Mouse (Mus musculus) adrenal gland, adult 8-10 months (tissue): ENCODE measurements at regions not wholly inside any gene's neighbourhood (a gene's known extent, or its start where the extent isn't known, plus 50 kb on each side); places are given as distances from the start of the nearest gene placed in this dataset.

Experiments
- DNase-seq: peaks from one replicate; pipeline ENCODE4 v3.0.0; 2022

DNA sequence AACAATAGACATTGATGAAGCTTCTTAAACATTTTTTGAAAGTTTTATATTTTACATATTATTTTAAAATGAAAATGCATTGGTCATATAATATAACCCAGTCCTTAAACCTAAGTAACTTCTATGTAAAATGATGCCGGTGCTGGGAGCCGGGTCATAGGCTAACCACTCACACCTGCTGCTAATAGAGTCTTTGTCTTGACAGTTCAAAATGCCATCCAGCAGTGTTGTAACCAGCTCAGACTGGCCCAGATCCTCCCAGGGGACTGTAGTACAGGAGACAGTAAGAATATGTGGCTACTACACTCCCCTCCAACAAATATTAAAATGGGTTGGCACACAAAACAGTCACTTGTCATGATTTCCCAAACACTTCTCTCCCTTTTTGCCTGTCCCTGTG, 693.6 kb downstream of the 1700064H15Rik start:
- no peak for DNase-seq

- DNase-seq = no peak
Observed at GRCm38 (mm10) chr3:18937333-18938122, 690.9 kb downstream of the 1700064H15Rik start.

DNA sequence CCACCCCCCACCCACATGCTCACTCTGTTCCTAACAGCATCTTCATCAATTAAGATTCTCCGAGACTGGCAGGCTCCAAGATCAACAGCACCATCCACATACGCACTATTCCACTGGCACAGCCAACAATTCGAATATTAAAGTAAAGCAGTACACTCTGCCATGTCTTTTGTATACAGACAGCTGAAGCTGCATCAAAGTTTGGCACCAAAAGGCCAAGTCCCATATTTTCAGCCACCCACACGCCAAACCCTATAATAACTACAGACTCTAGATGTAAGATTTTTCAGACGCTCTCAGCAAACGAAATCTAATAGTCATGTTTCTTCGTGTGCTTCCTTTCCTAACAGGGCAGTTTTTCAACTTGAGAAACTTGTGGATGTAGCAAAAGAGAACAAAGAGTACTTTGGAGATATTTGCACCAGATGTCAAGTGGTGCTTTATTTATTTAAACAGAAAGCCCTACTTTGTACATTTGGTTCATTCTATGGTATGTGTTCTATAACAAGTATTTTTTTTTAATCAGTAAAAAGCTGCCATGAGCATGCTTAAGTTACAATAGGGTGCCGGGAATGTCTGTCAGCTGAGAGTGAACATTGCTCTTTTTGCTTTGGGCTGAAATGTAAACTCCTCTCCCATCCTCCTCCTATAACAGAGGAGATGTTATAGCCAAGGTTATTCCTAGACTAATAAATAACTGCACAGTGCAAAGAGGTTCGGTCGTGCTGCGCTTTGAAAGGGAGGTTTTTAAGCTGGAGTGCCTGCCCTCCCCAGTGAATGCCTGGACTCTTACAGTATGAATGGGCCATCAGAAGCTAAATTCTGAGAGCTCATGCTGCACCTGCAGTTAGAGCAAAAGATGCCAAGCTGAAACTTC, 686.9 kb downstream of the 1700064H15Rik start:
- no peak for DNase-seq

GRCm38 (mm10) chr3:18960341-18960740, 668.1 kb downstream of the 1700064H15Rik start:
- no peak for DNase-seq

DNA sequence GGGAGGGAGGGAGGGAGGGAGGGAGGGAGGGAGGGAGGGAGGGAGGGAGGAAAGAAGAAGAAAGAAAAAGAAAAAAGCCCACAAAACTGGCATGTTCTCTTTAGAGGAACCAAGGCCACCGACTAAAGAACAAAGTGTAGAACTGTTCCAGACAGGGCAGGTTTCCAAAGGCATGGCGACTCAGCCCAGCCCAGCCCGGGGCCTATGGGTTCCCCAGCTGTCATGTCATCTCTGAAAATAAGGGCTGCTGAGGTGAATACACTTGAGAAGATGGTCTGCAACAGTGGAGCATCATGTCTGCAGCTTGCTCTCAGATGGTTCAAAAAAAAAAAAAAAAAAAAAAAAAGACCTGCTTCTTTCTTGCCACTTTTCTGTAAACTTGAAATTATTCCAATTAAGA, 639.8 kb downstream of the 1700064H15Rik start:
- no peak for DNase-seq

DNA sequence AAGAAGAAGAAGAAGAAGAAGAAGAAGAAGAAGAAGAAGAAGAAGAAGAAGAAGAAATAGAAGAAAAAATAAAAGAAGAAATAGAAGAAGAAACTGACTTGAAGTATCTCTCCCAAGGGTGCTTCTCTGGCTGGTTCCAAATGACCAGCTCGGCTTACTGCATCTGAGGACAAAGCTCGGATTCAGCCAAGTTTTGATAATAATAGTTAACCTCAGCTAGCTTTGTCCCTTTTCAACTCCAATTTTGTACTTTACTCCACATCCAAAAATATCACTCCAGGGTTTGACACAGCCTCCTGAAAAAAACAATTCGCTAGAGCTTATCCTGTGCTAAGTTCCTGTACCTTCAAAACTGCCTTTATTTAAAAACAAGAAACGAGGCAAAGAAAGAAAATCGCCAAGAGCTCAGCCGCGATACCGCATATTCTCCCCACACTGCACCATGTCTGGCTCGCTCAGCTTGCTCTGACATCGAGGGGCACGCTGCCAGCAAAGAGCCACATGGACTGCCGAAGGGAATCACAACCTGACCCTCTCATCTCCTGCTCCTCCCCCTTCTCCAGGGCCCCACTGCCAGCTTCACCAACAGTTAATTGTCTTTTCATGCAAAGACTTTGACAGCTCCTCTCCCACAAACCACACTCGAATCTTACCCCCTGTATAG, 638.8 kb downstream of the 1700064H15Rik start:
- DNase-seq = no peak

- no peak for DNase-seq
Observed at GRCm38 (mm10) chr3:19000179-19000578, 628.3 kb downstream of the 1700064H15Rik start.

DNA sequence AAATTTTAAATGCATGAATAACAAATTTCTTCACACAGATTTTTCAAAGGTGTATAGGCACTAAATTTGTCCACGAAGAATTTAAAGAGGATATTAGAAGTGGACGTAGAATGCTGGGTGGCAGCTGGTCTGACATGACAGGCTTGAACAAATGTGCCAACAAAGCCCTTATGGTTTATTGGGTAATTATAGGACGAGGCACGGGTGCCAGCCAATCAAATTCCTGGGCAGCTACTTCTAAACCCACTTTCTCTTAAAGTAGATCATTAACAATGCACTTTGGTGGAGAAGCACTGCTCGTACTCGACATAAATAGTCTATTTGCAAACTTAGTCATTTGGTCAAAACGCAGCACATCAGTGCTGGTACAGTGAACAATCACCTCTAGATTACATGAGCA, 626.4 kb downstream of the 1700064H15Rik start:
- no peak for DNase-seq

DNA sequence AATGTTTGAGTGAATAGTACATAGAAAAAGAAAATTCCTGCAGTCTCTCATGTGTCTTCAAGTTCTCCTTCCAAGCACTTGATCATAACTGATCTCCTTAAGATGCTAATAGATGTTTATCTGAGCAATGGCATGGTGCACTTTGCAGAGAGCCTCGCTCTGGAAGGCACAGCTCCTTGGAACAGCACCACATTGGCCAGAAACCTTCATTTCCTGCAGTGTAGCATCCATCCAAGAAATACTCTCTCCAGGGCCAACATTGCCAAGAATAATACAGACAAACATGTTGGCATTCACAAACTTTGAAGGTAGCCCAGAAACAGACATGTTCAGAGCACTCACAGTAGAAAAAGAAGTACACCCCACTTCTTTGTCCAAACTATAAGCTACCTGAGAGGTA, 623.7 kb downstream of the 1700064H15Rik start:
- DNase-seq = no peak

GRCm38 (mm10) chr3:19044566-19044965, 583.9 kb downstream of the 1700064H15Rik start:
- DNase-seq = no peak

GRCm38 (mm10) chr3:19045933-19046332, 582.5 kb downstream of the 1700064H15Rik start:
- DNase-seq = no peak

GRCm38 (mm10) chr3:19046610-19047009, 581.9 kb downstream of the 1700064H15Rik start:
- DNase-seq = no peak

DNA sequence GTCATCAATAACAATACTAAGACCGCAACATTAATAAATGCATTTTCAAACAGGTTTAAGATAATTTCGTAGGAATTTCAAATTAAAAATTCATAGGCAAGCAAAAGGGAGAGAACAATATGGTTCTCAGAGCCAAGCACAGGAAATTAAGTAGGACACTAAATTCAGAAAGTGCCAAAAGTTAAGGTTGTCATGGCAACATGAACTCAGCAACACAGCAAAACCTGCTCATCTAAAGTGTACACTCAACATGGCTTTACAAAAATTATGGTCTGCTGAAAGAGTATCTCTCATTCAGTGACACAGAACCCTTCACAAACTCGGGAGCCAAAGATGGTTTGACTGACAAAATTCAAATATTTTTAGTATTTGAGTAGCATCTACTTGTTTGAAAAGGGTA, 572.5 kb downstream of the 1700064H15Rik start:
- no peak for DNase-seq

DNA sequence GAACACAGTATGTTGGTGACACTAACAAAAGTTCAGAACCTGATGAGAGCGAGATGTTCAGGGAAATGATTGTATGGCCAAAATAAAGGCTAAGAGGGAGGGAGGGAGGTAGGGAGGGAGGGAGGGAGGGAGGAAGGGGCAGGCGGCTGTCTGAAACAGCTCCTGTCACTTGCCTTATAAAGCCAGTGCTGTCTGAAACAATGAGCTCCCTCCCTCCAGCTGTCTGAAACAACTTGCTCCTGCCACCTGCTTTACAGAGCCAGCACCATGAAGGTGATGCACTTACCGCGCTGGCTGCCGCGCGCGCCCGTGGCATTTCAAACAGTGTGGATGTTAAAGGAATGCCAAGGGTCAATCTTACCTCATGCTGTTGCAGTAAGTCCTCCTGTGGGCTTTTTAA, 571.9 kb downstream of the 1700064H15Rik start:
- no peak for DNase-seq

DNA sequence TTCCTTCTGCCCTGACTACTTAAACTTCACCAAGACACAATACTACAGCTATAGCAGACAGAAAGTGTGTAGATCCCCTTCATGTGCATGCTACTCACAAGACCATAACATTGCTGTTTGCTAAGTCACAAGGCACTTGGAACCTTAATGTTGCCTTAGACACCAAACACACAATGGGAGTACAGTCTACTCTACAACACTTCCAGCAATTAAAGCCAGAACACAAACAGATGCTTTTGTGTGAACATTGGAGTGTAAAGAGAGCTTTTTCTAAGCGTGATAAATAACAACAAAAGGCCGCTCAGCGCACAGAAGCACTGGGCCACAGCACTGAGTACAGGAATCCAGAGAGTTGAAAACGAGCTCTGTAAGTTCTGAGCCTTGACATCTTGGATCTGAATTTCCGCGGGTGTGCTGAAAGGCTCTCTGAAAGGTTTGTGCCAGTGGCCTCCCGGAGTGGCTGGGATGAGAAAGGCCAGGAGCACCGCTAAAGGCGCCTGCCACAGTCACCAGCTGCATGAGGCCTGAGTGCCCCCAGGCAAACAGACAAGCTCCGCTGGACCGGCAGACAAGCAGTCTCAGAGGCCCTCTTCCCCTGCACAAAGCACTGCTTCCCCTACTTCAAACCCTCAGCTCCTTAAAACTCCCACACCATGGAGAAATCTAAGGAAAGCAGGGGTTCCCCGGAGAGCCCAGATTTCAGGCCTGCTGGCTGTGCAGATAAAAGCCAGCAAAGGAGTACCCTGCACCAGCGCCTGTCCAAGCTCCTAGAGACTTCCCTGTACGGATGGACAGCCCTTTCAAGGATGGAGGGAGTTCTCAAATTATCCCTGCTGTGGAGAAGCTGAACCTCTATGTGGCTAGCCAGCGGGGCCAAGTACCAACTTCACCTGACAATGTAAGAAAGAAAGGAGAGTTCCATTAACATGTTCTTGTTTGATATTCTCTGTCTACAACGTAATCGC, 568.3 kb downstream of the 1700064H15Rik start:
- no peak for DNase-seq

- no peak for DNase-seq
Observed at GRCm38 (mm10) chr3:19061488-19062248, 566.8 kb downstream of the 1700064H15Rik start.

DNA sequence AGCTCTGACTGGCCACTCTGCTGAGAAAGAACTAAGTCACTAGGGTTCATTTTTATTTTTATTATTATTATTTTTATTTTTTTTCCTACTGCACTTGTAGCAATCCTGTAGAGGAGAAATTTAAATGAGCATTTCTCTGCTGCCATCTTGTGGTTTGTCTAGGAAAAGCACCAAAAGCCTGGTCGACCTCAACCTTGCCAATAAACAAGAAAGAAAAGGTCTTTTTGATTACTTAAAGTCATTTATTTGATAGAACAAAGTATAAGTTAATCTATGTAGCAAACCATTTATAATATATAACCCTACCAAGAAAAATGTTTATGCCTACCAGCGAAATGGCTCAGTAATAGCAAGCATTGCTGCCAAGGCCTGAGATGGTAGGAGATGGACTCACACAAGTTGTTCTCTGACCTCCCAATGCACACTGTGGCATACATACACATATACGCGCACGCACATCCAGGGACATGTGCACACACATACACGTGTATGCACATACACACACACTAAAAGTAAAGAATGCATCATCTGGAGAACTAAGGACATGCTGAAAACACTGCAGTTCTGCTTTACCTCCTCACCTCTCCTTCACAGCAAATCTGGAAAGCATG, 566.1 kb downstream of the 1700064H15Rik start:
- DNase-seq = no peak

- no peak for DNase-seq
Observed at GRCm38 (mm10) chr3:19067141-19067757, 561.2 kb downstream of the 1700064H15Rik start.
